In the genomic region with DNA sequence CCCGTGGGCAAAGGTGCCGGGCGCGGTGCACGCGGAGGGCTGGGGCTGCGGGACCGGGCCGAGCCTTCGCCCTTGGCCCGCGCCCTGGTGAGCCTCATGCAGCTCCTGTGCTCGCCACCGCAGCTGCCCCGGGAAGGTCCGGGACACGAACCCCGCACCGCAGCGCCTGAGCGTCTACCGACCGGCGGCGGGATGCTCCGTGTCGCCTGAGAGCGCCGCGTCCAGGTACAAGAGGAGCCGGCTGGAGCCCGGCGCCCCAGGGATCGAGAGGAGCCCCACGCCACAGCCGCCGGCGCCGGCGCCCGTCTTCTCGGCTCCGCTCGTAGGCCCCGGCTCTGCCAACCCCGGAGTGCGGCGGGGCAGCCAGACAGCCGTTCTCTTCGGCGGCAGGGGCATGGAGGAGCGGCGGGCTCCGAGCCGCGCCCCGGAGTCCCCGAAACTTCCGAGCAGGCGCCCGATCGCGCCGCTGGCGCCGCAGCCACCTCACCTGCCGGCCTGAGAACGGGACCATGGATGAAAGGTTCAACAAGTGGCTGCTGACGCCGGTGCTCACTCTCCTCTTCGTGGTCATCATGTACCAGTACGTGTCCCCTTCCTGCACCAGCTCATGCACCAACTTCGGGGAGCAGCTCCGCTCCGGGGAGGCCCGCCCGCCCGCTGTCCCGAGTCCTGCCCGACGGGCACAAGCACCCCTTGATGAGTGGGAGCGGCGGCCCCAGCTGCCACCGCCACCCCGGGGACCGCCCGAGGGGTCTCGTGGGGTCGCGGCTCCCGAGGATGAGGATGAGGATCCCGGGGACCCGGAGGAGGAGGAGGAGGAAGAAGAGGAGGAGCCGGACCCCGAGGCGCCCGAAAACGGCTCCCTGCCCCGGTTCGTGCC, we compare ENCODE assay signal across 8 mouse cellular contexts. TPM values are rescaled to one million over a fixed set of nuclear protein-coding genes. Genes with fewer than 3 reads are reported as not detected.
DNase-seq lines count a peak whose midpoint lies in the region; ATAC-seq and TF ChIP-seq lines count a peak whose summit lies in the region.

A gene (plus strand): TSS at position 436 of the 880 bp plus-strand sequence.

- no peaks in the 10 kb centered on the region for H3K4me1 ChIP-seq in lung, adult 2 months (ENCODE audit: control insufficient read depth, insufficient read depth, low read length)
- H3K4me1 ChIP-seq in bone marrow macrophage, adult 2 months (ENCODE audit: control insufficient read depth, insufficient read depth, low read length), result no peaks in the 10 kb centered on the region
- H3K4me1 ChIP-seq in embryonic facial prominence, embryonic 10.5 days, result peaks cover 19% of the 10 kb centered on the region
- H3K4me1 ChIP-seq in hindbrain, embryonic 14.5 days (replicated peaks; ENCODE audit: control insufficient read depth, insufficient read depth, low read length), result no peaks in the 10 kb centered on the region; the same call in 1 of the 2 replicates
- H3K4me1 ChIP-seq in limb, embryonic 14.5 days (ENCODE audit: control insufficient read depth, insufficient read depth, low read length), result peaks cover 3% of the 10 kb centered on the region; the same call in 1 of the 2 replicates

- peak within 1 kb of the TSS; percentile 61 for H3K4me3 ChIP-seq in lung, adult 2 months (replicated peaks; ENCODE audit: extremely low read depth, low read depth, low read length)
- peak within 1 kb of the TSS; percentile 23 for H3K4me3 ChIP-seq in bone marrow macrophage, adult 2 months (ENCODE audit: insufficient read depth, low read length)
- H3K4me3 ChIP-seq in embryonic facial prominence, embryonic 10.5 days, result peak within 1 kb of the TSS; percentile 75
- peak within 1 kb of the TSS; percentile 79 for H3K4me3 ChIP-seq in hindbrain, embryonic 14.5 days (replicated peaks; ENCODE audit: low read length)
- peak within 1 kb of the TSS; percentile 68 for H3K4me3 ChIP-seq in limb, embryonic 14.5 days (replicated peaks; ENCODE audit: low read length)

- peak; percentile 72 for ATAC-seq in hindbrain, embryonic 14.5 days (ENCODE audit: low FRiP score)
- 0 out of 2 replicates have a peak, but pooled peaks have one; percentile 41 for ATAC-seq in limb, embryonic 14.5 days (ENCODE audit: low FRiP score, low read depth)
- no peak for ATAC-seq in CD4-positive, CD25-positive, alpha-beta regulatory T cell, adult 4 months

- H3K4me2 ChIP-seq in hindbrain, embryonic 14.5 days (replicated peaks), result peak within 1 kb of the TSS; percentile 97
- peak within 1 kb of the TSS; percentile 98 for H3K4me2 ChIP-seq in limb, embryonic 14.5 days (replicated peaks; ENCODE audit: low read depth, low read length, severe bottlenecking)

- no peak within 1 kb of the TSS for H3K27ac ChIP-seq in bone marrow macrophage, adult 2 months (ENCODE audit: insufficient read depth, low read depth, low read length)
- peak within 1 kb of the TSS; percentile 35; the same call in 1 of the 2 replicates for H3K27ac ChIP-seq in embryonic facial prominence, embryonic 10.5 days (replicated peaks)
- peak within 1 kb of the TSS; percentile 33; the same call in 1 of the 2 replicates for H3K27ac ChIP-seq in hindbrain, embryonic 14.5 days
- no peak within 1 kb of the TSS for H3K27ac ChIP-seq in limb, embryonic 14.5 days (replicated peaks; ENCODE audit: low read depth, low read length)

- DNase-seq in lung, adult 2 months, result peak; percentile 7
- DNase-seq in lung, postnatal 25 days (ENCODE audit: low spot score), result no peak
- peak; percentile 46 for DNase-seq in embryonic facial prominence, embryonic 10.5 days (ENCODE audit: low spot score)
- DNase-seq in hindbrain, embryonic 14.5 days (ENCODE audit: low spot score), result no peak
- DNase-seq in limb, embryonic 14.5 days (ENCODE audit: low spot score), result no peak
- peak; percentile 6 for DNase-seq in ovary, postnatal 14 days (ENCODE audit: low spot score)

- no peak for TF ChIP-seq CTCF in lung, adult 2 months (IDR thresholded peaks at IDR 0.05; ENCODE audit: insufficient read depth, low read length)
- TF ChIP-seq CTCF in bone marrow macrophage, adult 2 months (IDR thresholded peaks at IDR 0.05; ENCODE audit: low read depth, low read length), result no peak

- no peaks in the 10 kb centered on the region for H3K36me3 ChIP-seq in embryonic facial prominence, embryonic 10.5 days (replicated peaks)
- H3K36me3 ChIP-seq in hindbrain, embryonic 14.5 days (replicated peaks; ENCODE audit: control insufficient read depth, insufficient read depth), result no peaks in the 10 kb centered on the region
- H3K36me3 ChIP-seq in limb, embryonic 14.5 days (ENCODE audit: control insufficient read depth, insufficient read depth, low read length), result no peaks in the 10 kb centered on the region

- H3K9me3 ChIP-seq in embryonic facial prominence, embryonic 10.5 days, result no peaks in the 10 kb centered on the region
- H3K9me3 ChIP-seq in hindbrain, embryonic 14.5 days (ENCODE audit: control insufficient read depth, low read length), result no peaks in the 10 kb centered on the region
- H3K9me3 ChIP-seq in limb, embryonic 14.5 days (ENCODE audit: control insufficient read depth, low read length), result no peaks in the 10 kb centered on the region

- peaks cover 87% of the 10 kb centered on the region for H3K27me3 ChIP-seq in embryonic facial prominence, embryonic 10.5 days (replicated peaks; ENCODE audit: low read depth, poor library complexity, severe bottlenecking)
- H3K27me3 ChIP-seq in hindbrain, embryonic 14.5 days (ENCODE audit: control insufficient read depth, insufficient read depth, low read length), result peaks cover 41% of the 10 kb centered on the region
- peaks cover 35% of the 10 kb centered on the region for H3K27me3 ChIP-seq in limb, embryonic 14.5 days (ENCODE audit: control insufficient read depth, insufficient read depth, low read length)

- no peak for TF ChIP-seq POLR2A in lung, adult 2 months (IDR thresholded peaks at IDR 0.05; ENCODE audit: borderline replicate concordance, extremely low read depth, low read depth, low read length)
- TF ChIP-seq POLR2A in bone marrow macrophage, adult 2 months (IDR thresholded peaks at IDR 0.05; ENCODE audit: borderline replicate concordance, low read depth, low read length), result no peak
- TF ChIP-seq POLR2A in limb, embryonic 14.5 days (IDR thresholded peaks at IDR 0.05; ENCODE audit: borderline replicate concordance, extremely low read depth, insufficient read depth, insufficient read length), result no peak

- WGBS in lung, adult 2 months, result 1% methylated on average over 99 of the region's 100 CpGs
- WGBS in embryonic facial prominence, embryonic 10.5 days, result under 1% methylated on average over 100 of the region's 100 CpGs
- 1% methylated on average over 99 of the region's 100 CpGs for WGBS in hindbrain, embryonic 14.5 days
- WGBS in limb, embryonic 14.5 days, result 0% methylated on average over 81 of the region's 100 CpGs

- H3K9ac ChIP-seq in hindbrain, embryonic 14.5 days, result peak within 1 kb of the TSS; percentile 66
- H3K9ac ChIP-seq in limb, embryonic 14.5 days (ENCODE audit: low read depth, low read length, severe bottlenecking), result peak within 1 kb of the TSS; percentile 60

RNA-seq across cellular contexts. Expression of the gene that starts here (rescaled TPM):
- 0.97 and 1.2 TPM in 2 replicates for polyA plus RNA-seq in lung, adult 2 months (2012; rRNA removed)
- not detected in 2 replicates for polyA plus RNA-seq in bone marrow macrophage, adult 2 months (2012; ENCODE audit: insufficient read depth, insufficient read length, missing spikeins)
- not detected in 2 replicates for polyA plus RNA-seq in embryonic facial prominence, embryonic 10.5 days (2016; fragmentation: Nextera tagmentation; extraction: Ambion mirVana)
- 4.3 and 4.6 TPM in 2 replicates for polyA plus RNA-seq in hindbrain, embryonic 14.5 days (2014; fragmentation: Nextera tagmentation; extraction: Ambion mirVana)
- polyA plus RNA-seq in limb, embryonic 14.5 days (2012; rRNA removed), result 0.89 and 1.5 TPM in 2 replicates
- 0.43 and 0.72 TPM in 2 replicates for polyA plus RNA-seq in limb, embryonic 14.5 days (2014; fragmentation: Nextera tagmentation; extraction: Ambion mirVana)
- not detected for polyA plus RNA-seq in CD4-positive, CD25-positive, alpha-beta regulatory T cell, adult 4 months (2017; shearing (Covaris generic))

Comparison
In these comparisons a context has a peak if more than half of its experiments do, and no peak if none do; other contexts are left out.
1. DNase-seq: peak in lung, adult 2 months (single experiment) and ovary, postnatal 14 days (single experiment); none in lung, postnatal 25 days (single experiment), hindbrain, embryonic 14.5 days (single experiment) and limb, embryonic 14.5 days (single experiment).
2. Peak in DNase-seq, H3K4me3 ChIP-seq and H3K27ac ChIP-seq in embryonic facial prominence, embryonic 10.5 days; RNA of the gene not detected or under 1 TPM.
3. H3K4me3 ChIP-seq: peak in every context shown above with its lines; median percentile 79 in hindbrain, embryonic 14.5 days; 75 in embryonic facial prominence, embryonic 10.5 days; 68 in limb, embryonic 14.5 days; 61 in lung, adult 2 months; 23 in bone marrow macrophage, adult 2 months.